Mouse (Mus musculus) c-Kit-positive CD71-positive TER-119-negative erythroid progenitor cells, embryonic 14.5 days (primary cell): ENCODE measurements around the gene Rims4.

ENCODE experiments used
- DNase-seq: peaks from one replicate; pipeline ENCODE4 v3.0.0-alpha.2; 2013; ENCODE audit warnings: low read depth

The Rims4 gene

DNA sequence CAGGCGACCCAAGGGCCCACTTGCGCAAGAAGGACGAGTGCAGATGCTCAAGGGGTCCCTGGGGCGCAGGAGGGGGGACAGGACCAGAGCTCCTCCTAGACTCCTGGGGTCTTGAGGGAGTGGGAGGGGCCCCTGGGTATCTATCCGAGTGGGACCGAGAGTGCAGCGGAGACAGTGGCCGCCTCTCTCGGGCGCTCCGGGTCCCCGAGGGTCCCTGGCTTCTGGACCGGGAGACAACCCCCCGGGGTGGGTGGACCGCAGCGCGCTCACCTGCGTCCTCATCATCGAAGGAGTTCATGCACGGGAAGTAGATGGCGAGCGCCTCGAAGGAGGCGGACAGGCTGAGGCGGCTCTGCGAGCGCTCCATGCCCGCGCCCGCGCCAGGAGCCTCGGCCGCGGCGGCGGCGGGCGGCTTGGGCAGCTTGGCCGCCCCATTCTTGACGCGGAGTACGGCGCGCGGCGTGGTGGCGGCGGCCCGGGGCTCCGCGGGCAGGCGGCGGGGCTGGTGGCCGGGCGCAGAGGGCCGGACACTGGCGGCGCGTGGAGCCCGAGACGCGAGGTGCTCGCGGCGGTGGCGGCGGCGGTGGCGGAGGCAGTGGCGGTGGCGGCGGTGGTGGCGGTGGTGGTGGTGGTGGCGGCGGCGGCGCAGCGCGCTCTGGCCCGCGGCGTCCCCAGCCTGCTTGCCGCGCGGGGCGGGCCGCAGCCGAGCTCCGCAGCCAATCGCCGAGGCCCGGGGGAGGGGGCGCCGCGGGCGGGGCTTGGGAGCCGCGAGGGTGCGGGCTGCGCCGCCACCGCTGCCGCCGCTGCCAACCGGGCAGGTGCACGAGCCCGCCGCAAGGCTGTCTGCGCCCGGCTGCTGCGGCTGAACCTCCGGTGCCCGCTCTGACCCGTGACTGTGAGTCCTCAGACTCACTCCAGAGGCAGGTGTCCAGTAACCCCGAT, at the start of gene Rims4:
Rims4 (minus strand) TSS at position 367 of the 942 bp plus-strand sequence.
- no peak for DNase-seq

DNA sequence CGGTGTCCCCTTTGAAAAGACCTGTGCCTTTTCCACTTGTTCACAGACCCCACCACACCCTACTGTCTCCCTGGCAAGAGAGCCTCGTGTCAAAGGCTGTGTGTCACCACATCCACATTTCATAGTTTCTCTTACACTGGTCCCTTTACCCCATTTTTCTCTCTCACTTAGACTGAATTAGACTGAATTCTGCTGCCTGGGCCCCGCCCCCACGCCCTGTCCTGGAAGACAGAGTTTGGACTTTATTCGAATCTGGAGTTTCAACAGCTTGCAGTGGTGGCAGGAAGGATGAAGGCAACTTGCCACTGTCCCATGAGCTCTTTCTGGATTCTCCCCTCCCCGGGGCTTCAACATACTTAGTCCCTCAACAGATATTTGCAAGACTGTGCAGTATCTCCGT, 47.2 kb upstream of the Rims4 start:
- DNase-seq, result no peak

DNA sequence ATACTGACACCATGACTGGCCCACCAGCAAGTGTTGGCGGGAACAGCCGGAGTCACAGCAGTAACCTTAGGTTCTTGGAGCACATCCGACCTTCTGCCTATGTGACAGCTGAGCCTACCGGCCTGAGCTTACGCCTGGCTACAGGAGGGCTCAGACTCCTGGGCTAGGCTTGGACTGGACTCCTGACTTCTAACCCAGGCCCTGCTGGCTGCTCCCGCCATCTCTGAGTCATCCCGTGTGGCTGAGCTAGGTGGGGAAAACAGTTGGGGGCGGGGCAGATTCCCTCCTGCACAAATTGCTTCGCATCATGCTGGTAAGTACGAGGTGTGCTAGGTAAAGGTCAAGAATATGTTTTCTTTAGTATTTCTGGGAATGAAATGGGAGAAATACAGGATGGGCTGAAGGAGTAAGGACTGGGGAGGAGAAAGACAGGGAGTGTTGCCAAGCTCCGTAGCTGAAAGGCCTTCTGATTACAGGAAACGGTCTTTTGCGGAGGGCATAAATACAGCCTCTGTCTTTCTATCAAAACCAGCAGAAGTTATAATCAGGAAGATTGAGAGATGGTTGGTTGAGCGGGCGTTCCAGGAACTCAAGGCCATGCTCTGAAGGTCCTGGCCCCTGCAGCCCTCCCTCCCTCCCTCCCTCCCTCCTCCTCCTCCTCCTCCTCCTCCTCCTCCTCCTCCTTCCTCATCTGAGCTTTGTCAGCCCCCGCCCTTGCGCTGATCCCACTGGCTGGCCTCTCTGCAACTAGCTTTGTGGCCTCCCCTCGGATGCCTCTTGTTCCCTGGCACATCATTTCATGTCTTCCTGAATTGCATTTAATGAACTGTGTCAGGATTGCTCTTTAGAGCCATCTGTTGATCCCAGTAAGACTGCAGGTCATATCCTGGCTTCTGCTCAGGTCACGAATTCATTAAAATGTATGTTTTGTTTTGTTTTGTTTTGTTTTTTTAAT, 46.4 kb upstream of the Rims4 start:
- DNase-seq, result no peak

DNA sequence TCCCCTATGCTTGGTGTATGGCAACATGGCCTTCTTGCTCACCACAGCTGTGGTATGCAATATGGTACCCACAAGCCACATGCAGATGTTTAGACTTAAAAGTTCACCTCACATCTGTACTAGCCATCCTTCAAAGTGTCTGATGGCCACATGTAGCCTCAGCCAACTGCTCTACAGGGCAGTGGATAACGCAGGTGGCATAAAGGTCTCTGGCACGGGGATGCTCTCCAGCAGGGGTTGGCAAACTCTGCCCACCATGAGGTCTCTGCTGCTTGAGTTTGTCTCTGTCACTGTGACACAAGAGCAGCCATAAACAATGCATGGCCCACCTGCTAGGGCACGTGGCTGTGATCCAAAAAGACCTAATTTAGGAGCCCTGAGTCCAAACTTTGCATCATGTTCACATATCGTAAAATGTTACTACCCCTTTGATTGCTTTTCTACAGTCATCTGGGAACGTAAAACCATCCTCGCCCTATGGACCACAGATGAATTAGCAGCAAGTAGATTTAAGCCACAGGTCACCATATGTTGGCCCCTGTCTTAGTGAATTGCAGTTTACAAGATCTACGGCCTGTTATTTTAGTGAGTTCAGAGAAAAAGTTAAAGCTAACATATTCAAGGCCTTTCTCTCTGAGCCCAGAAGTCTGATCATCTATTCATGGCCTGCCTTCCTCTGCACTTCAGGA, 35.3 kb upstream of the Rims4 start:
- DNase-seq, result no peak

DNA sequence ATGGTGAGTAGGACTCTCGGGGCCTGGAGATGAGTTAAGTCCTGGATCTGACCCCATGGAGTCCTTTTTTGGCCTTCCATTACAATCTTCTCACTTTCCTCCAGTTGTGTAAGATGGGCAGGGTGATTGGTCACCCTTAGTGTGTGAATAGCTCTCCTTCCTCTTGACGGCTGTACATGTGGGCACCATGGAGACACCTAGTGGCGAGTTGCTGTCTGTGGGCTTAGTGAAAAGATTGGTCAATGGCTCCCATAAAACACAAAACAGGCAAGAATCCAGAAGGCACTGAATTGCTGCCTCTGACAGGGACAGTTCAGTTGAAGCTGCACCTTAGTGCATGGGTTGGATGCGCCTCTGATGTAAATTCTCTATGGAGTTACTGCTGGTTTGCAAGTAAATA, 33.3 kb upstream of the Rims4 start:
- DNase-seq, result peak; percentile 7

DNA sequence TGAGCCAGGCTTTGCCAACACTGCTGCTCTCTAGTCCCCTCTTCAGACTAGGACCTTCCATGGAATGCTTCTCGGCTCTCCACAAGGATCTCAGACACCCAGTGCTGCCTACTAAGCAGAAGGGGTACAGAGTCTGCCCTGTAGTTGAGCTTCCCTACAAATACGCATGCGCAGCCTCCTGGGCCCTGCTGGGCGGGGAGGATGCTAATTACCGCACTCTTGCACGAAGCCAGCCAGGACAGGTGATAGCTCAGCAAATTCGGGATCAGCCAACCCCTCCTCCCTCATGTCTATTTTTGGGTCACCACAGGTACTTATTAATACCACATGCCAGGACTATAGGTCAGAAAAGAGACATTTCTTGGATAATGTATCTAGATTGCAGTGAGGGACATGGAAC, 29.5 kb upstream of the Rims4 start:
- DNase-seq, result no peak

DNA sequence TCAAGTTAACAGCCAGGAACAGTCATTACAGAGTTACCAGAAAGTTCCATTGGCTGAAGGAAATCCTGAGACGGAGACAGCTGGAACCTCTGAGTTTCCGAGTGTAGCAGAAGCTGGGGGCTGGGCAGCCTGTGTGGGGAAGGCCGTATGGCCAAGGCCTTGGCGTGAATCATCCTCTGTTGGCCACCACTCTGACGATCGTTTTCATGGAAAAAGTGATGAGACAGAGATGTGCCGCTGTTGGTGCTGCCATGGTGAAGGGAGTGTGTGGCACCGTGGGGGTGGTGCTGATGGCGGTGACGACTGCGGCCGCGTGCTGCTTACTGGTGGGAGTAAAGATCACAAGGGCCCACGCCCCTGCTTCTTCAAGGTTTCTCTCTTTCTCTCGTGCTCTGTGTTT, 27.7 kb upstream of the Rims4 start:
- no peak for DNase-seq

DNA sequence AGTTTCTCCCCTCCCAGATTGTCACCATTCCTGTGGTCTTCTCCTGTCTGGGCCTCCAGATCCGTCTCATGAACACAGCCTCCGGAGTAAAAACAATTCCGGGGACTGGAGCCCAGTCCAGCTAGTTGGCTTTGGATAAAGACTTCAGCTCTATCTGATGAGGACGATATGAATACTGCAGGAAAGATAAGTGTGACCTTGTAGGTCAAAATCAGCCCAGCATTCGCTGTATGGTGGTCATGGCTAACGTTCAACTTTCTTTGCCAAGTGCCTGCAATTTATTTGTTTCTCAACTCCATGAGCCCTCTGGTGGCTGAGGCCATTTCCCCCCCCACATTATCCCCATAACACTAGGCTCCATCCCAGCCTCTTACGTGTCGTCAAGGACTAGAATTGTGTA, 26.0 kb upstream of the Rims4 start:
- no peak for DNase-seq

DNA sequence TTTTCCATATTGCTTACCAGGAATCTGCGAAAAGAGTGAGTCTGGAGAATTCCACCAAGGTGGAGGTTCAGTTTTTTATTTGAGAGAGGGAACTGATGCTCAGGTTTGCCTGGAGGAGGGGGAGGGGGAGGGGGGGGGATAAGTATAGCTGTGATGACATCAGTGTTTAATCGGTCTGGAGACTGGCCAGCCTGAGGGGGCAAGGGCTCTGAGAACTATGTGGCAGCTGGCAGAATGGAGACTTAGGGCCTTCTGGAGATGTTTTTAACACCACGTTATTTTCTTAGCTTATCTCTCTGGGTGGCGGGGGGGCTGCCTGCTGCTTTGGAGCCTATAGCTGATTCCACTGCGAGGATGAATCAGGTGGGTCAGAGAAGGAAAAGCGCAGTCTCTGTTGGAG, 24.6 kb upstream of the Rims4 start:
- no peak for DNase-seq

DNA sequence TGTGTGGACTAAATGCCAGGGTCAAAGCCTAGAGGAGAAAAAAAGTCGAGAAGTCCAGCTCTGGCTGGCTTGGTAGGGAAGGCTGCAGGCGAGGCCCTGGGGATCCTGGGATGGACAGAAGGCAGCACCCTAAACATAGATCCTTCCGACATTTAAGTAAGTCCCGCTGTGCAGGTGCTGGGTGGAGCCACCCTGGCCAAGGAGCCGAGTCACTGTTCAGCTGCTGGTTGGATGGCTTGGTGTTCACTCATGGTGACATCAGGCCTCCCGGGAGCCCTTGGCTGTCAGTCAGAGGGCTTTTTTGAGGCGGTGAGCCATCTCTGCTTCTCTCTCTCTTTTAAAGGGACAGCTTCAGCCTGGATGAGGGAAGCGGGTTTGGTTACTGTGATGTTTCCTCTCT, 21.0 kb upstream of the Rims4 start:
- no peak for DNase-seq

DNA sequence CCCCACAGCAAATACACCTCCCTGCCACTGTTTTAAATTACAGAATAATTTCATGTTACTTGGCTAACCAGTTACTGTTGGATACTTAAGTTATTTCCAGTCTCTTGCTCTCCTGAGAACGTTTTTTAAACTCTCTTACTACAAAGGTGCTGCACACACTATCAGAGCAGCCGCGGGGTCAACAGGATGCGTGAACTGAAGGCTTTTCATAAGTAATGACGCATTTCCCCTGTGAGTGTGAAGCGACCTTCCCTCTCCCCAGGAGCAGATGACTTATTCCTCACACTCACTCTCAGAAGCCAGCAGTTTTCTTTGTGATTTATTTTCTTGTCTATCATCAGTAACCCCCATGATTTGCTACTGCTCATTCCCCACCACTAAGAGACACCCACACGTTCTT, 13.7 kb upstream of the Rims4 start:
- DNase-seq, result no peak

DNA sequence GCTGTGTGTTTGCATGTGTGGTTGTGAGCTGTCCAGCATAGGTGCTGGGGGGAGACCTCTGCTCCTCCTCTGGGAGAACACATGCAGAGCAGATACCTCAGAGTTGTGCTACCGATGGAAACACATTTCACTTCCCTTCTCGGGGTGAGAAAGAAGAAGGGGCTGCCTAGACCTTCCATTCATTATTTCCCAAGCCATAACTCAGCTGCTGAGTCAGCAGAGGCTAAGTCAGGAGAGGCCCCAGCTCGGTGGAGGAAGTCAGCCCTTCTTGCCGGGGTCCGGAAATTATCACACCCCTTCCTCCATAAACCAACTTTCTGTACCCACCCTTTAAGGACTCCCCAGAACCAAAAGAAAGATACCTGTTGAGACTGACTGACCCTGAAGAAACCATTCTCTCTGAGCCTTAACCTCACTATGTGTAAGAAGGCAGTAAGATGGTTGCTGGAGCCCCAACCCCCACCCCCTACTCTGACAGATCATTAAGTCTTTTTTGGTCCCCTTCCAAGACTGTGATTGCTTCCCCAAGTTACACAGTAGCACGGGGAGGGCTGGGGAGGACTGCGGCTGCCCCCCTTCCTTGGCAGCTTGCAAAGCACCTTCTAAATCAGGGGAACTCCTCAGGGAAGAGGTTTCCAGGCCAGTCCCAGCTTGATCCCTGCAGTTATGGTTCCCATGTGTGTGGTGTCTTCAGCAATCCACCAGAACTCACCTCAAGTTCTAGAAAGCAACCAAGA, 10.1 kb upstream of the Rims4 start:
- DNase-seq, result no peak

DNA sequence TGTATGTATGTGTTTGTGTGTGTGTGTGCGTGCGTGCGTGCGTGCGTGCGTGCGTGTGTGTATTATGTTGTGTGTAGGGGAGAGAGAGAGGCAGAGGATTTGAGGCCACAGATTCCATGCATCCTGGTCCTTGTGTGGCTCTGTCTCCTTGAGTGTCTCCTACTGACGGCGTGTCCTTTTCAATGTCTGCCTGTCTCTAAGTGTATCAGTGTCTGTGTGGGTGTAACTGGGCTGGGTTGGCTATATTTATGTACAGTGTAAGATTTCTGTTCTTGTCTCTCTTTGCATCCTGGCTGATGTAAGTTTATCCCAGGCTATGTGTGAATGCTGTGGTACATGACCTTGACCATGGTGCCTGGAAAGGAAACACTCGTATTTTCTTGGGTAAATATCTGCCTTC, 6.6 kb upstream of the Rims4 start:
- DNase-seq, result no peak

DNA sequence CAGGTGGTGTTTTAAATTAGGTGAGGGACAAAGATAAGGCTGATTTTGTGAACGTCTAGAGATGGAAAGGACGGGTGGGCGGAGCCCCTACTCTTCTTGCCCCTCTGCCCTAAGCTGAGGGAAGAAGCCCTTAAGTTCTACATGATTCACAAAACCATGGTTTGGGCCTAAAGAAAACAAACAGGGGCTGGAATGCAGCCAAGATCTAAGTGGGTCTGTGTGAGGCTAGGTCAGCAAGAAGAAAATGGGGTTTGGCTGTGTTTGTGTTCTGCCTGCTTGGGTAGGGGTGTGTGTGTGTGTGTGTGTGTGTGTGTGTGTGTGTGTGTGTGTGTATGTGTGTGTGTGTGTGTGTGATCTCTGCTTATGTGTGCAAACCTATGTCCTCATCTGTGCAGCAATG, 6.0 kb upstream of the Rims4 start:
- DNase-seq, result no peak

DNA sequence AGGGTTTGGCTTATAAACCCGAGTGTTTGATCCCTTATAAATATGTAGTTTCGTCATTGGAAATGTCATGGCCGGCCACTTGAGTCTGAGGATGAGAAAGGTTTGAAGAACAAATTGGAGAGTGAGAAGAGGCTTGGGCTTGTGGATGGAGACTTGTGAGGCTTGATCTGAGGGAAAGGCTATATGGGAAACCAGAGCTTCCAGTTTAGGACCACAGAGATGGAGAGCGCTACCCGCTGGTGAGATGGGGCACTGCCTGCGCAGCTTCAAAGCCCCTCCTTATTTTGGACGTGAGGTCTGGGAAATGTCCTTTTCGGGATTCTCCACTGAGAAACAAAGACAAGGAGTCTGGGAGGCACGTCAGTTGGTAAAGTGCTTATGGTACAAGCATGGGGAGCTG, 4.6 kb upstream of the Rims4 start:
- DNase-seq, result no peak

DNA sequence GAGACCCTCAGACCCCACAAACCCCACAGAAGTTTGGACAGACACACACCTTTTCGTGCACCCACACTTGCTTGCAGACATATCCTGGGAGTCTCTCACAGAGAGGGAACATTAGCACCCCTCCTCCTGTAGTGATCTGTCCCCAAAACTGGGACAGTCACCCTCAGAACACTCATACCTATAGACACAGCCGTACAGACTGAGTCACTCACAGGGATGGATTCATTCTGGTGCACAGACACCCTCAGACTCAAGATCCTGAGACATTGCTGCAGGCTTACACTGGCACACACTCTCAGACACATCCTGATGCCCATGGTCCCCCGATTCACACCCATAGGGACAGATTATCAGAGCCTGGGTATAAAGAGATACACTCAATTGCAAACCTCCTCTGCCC, 1.1 kb upstream of the Rims4 start:
- no peak for DNase-seq

DNA sequence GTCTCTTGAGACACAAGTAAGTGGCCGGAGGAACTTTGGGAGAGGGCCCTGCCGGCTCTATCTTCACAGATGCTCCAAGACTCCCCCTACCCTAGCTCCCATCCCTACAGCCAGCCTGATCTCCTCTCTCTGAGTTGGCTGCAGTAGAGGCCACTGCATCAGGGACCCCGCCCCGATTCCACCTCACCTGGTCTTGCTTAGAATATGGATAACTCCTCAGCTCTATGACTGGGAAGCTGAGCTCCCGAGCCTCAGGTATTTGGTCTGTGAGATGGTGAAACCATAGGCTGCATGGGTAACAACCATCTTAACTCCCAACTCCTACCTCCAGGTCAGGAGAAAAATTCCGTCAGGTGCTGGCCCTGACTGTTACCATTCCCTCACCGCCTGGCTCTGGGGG, 1.8 kb downstream of the Rims4 start:
- DNase-seq, result no peak

DNA sequence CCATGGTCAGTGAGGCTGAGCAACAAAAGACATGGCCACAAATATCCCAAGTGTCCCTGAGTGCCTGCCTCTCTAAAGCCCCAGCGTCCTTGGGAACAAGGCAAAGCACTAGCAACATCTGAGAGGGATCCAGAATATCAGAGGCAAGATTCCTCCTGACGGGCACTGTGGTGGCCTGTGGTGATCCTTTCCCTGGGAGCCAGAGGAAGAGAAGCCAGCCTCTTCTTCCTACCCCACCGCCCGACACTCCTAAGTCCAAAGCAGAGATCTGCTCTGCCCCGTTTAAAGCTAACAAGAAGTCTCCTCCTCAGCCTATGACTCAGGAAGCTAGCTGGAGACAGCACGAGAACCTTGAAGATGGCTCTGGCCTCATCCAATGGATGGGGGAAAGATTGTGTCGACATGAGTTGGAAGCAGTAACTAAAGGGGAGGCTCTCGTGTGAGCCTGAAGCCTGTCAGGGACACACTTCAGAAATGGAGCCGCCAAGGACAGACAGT, 3.1 kb downstream of the Rims4 start:
- no peak for DNase-seq

DNA sequence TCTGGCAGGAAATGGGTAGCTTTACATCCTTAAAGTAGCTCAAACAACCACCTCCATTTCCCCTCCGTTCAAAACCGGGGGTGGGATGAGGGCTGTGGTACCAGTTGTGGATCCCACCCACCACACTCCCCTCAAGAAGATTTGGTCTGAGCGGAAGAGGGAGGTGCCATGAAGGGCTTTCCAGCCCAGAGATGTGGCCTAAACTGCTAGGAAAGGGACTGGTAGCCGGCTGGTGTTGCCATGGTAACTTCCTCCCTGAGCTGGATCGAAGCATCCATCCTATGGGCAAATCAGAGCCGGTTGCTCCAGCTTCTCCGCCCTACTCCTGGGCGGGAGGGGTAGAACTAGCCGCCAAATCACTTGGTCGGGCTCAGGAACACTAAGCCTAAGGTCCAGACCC, 4.4 kb downstream of the Rims4 start:
- no peak for DNase-seq

DNA sequence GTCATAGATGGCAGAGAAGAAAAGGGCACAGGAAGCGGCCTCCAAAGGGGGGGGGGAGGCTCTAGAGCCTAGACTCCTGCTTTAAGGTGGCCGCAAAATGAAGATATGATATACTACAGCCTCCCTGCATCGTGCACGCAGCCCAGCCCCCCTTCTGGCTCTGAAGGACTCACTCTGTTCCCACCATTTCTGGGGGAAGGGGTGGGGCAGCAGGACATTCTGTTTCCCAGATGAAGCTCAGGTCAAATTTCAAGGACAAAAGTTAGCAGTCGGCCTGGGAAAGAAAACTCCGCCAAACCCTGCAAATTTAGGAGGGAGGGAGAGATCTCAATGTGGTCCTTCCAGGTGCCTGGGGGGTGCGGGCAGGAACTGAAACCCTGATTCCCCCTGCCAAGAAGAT, 4.8 kb downstream of the Rims4 start:
- DNase-seq, result no peak

DNA sequence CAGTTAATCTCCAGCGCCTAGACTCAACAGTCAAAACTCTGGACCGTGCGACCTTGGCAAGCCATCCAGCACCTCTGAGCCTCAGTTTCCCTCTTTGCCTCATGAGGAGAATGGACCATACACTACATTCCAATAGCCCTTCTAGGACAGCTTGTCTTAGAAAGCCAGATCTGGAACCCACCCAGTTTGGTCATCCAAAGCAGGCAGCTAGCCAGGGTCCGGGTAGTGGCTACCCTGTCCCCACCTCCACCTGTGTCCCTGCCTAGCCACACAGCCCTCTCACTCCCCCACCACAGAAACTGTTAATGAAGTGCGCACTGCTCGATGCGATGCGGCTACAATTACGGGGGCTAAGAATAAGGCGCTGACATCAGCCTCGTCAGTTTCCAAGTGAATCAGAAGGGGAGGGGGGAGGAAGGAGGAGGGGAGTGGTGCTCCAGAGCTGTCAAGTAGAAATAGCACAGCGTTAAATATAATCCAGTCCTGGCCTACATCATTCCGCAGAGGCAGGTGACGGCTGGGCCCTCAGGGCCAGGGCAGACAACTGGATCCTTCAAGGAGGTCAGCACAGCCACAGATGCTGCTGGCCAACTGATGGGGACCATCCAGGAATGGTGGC, 6.5 kb downstream of the Rims4 start:
- no peak for DNase-seq
